Mouse (Mus musculus): ENCODE data around the gene Rhobtb1.

Gene Rhobtb1

GRCm38 (mm10) chr10:69119456-69119855 is 31.8 kb upstream of the Rhobtb1 start:
- Histone ChIP-seq H3K4me3 (replicated peaks; ENCODE audit: low read length) (no peak overlapping the region), H3K36me3 (ENCODE audit: insufficient read depth, low read length) (no peaks in the 10 kb centered on the region), H3K9me3 (ENCODE audit: low read length) (peaks cover 17% of the 10 kb centered on the region), H3K4me1 (replicated peaks; ENCODE audit: low read depth, low read length) (no peaks in the 10 kb centered on the region), H3K27me3 (ENCODE audit: insufficient read depth, low read length) (no peaks in the 10 kb centered on the region)
- TF ChIP-seq NANOG (IDR thresholded peaks at IDR 0.05; ENCODE audit: borderline replicate concordance, low read length): no peak
- no peak for TF ChIP-seq CTCF (conservative IDR thresholded peaks at IDR 0.05; ENCODE audit: low read length)
- TF ChIP-seq POU5F1 (IDR thresholded peaks at IDR 0.05; ENCODE audit: borderline replicate concordance, low read length): no peak

- Histone ChIP-seq H3K4me3 (replicated peaks; ENCODE audit: low read length) (no peak overlapping the region), H3K27me3 (ENCODE audit: insufficient read depth, low read length) (no peaks in the 10 kb centered on the region), H3K36me3 (ENCODE audit: insufficient read depth, low read length) (no peaks in the 10 kb centered on the region), H3K4me1 (replicated peaks; ENCODE audit: low read depth, low read length) (no peaks in the 10 kb centered on the region), H3K9me3 (ENCODE audit: low read length) (no peaks in the 10 kb centered on the region)
- TF ChIP-seq CTCF (conservative IDR thresholded peaks at IDR 0.05; ENCODE audit: low read length): no peak
- TF ChIP-seq NANOG (IDR thresholded peaks at IDR 0.05; ENCODE audit: borderline replicate concordance, low read length): no peak
- TF ChIP-seq POU5F1 (IDR thresholded peaks at IDR 0.05; ENCODE audit: borderline replicate concordance, low read length): no peak
Observed at GRCm38 (mm10) chr10:69126546-69126945, 24.7 kb upstream of the Rhobtb1 start.

GRCm38 (mm10) chr10:69128531-69128930 is 22.7 kb upstream of the Rhobtb1 start:
- no peaks in the 10 kb centered on the region for H3K4me1 ChIP-seq (replicated peaks; ENCODE audit: low read depth, low read length)
- no peaks in the 10 kb centered on the region for H3K27me3 ChIP-seq (ENCODE audit: insufficient read depth, low read length)
- TF ChIP-seq CTCF (conservative IDR thresholded peaks at IDR 0.05; ENCODE audit: low read length) (no peak), NANOG (IDR thresholded peaks at IDR 0.05; ENCODE audit: borderline replicate concordance, low read length) (no peak), POU5F1 (IDR thresholded peaks at IDR 0.05; ENCODE audit: borderline replicate concordance, low read length) (no peak)
- no peaks in the 10 kb centered on the region for H3K9me3 ChIP-seq (ENCODE audit: low read length)
- no peak overlapping the region for H3K4me3 ChIP-seq (replicated peaks; ENCODE audit: low read length)
- H3K36me3 ChIP-seq (ENCODE audit: insufficient read depth, low read length): no peaks in the 10 kb centered on the region

GRCm38 (mm10) chr10:69130613-69131012 is 20.6 kb upstream of the Rhobtb1 start:
- Histone ChIP-seq H3K4me1 (replicated peaks; ENCODE audit: low read depth, low read length) (no peaks in the 10 kb centered on the region), H3K36me3 (ENCODE audit: insufficient read depth, low read length) (no peaks in the 10 kb centered on the region), H3K4me3 (replicated peaks; ENCODE audit: low read length) (no peak overlapping the region), H3K9me3 (ENCODE audit: low read length) (no peaks in the 10 kb centered on the region), H3K27me3 (ENCODE audit: insufficient read depth, low read length) (no peaks in the 10 kb centered on the region)
- no peak for TF ChIP-seq NANOG (IDR thresholded peaks at IDR 0.05; ENCODE audit: borderline replicate concordance, low read length)
- no peak for TF ChIP-seq CTCF (conservative IDR thresholded peaks at IDR 0.05; ENCODE audit: low read length)
- TF ChIP-seq POU5F1 (IDR thresholded peaks at IDR 0.05; ENCODE audit: borderline replicate concordance, low read length): no peak

GRCm38 (mm10) chr10:69134356-69134755 is 16.9 kb upstream of the Rhobtb1 start:
- no peaks in the 10 kb centered on the region for H3K27me3 ChIP-seq (ENCODE audit: insufficient read depth, low read length)
- H3K4me1 ChIP-seq (replicated peaks; ENCODE audit: low read depth, low read length): no peaks in the 10 kb centered on the region
- no peak overlapping the region for H3K4me3 ChIP-seq (replicated peaks; ENCODE audit: low read length)
- H3K9me3 ChIP-seq (ENCODE audit: low read length): no peaks in the 10 kb centered on the region
- no peaks in the 10 kb centered on the region for H3K36me3 ChIP-seq (ENCODE audit: insufficient read depth, low read length)
- TF ChIP-seq NANOG (IDR thresholded peaks at IDR 0.05; ENCODE audit: borderline replicate concordance, low read length) (no peak), POU5F1 (IDR thresholded peaks at IDR 0.05; ENCODE audit: borderline replicate concordance, low read length) (no peak), CTCF (conservative IDR thresholded peaks at IDR 0.05; ENCODE audit: low read length) (no peak)

GRCm38 (mm10) chr10:69136241-69136828 is 14.9 kb upstream of the Rhobtb1 start:
- no peaks in the 10 kb centered on the region for H3K9me3 ChIP-seq (ENCODE audit: low read length)
- H3K27me3 ChIP-seq (ENCODE audit: insufficient read depth, low read length): no peaks in the 10 kb centered on the region
- TF ChIP-seq CTCF (conservative IDR thresholded peaks at IDR 0.05; ENCODE audit: low read length) (no peak), POU5F1 (IDR thresholded peaks at IDR 0.05; ENCODE audit: borderline replicate concordance, low read length) (no peak), NANOG (IDR thresholded peaks at IDR 0.05; ENCODE audit: borderline replicate concordance, low read length) (no peak)
- no peaks in the 10 kb centered on the region for H3K36me3 ChIP-seq (ENCODE audit: insufficient read depth, low read length)
- no peak overlapping the region for H3K4me3 ChIP-seq (replicated peaks; ENCODE audit: low read length)
- no peaks in the 10 kb centered on the region for H3K4me1 ChIP-seq (replicated peaks; ENCODE audit: low read depth, low read length)

GRCm38 (mm10) chr10:69149252-69149651 is 2.0 kb upstream of the Rhobtb1 start:
- TF ChIP-seq POU5F1 (IDR thresholded peaks at IDR 0.05; ENCODE audit: borderline replicate concordance, low read length): no peak
- TF ChIP-seq CTCF (conservative IDR thresholded peaks at IDR 0.05; ENCODE audit: low read length): no peak
- TF ChIP-seq NANOG (IDR thresholded peaks at IDR 0.05; ENCODE audit: borderline replicate concordance, low read length): no peak
- Histone ChIP-seq H3K4me1 (replicated peaks; ENCODE audit: low read depth, low read length) (no peaks in the 10 kb centered on the region), H3K9me3 (ENCODE audit: low read length) (no peaks in the 10 kb centered on the region), H3K4me3 (replicated peaks; ENCODE audit: low read length) (no peak overlapping the region), H3K36me3 (ENCODE audit: insufficient read depth, low read length) (no peaks in the 10 kb centered on the region), H3K27me3 (ENCODE audit: insufficient read depth, low read length) (no peaks in the 10 kb centered on the region)

GRCm38 (mm10) chr10:69152971-69153370 is 1.7 kb downstream of the Rhobtb1 start:
- Histone ChIP-seq H3K4me1 (replicated peaks; ENCODE audit: low read depth, low read length) (0 out of 2 replicates have a peak, but pooled peaks cover 3% of the 10 kb centered on the region), H3K36me3 (ENCODE audit: insufficient read depth, low read length) (no peaks in the 10 kb centered on the region), H3K27me3 (ENCODE audit: insufficient read depth, low read length) (no peaks in the 10 kb centered on the region), H3K4me3 (replicated peaks; ENCODE audit: low read length) (no peak overlapping the region), H3K9me3 (ENCODE audit: low read length) (no peaks in the 10 kb centered on the region)
- no peak for TF ChIP-seq NANOG (IDR thresholded peaks at IDR 0.05; ENCODE audit: borderline replicate concordance, low read length)
- TF ChIP-seq POU5F1 (IDR thresholded peaks at IDR 0.05; ENCODE audit: borderline replicate concordance, low read length): no peak
- no peak for TF ChIP-seq CTCF (conservative IDR thresholded peaks at IDR 0.05; ENCODE audit: low read length)
